In the genomic region with DNA sequence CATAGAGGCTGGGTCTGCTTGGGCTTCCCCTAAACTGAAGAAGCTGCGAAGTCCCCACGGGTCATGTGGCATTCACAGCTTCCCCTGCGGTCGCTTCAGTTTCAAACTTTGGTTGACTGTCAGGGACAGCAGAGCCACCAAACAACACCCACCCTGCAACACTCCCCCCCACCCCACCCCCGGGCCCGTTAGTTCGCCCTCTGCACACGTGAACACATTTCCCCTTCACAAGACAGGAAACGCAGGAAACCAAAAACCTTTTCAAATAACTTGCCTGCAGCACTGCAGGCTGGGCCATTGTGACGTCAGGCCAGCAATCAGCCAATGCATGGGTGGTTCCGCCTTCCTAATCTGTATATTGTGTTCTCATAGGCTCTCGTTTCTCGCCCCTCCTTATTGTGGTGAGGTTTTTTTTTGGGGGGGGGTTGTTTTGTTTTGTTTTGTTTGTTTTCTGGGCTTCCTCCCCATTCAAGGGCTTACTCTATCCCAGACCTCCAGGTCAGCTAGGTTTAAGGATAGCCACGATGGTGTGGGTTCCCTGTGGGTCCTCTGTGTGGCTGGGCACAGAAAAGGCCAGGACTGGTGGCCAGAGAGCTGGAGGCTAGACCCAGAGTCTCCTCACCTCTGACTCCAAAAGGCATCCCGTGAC, we compare ENCODE assay signal across 8 mouse cellular contexts.
DNase-seq lines count a peak whose midpoint lies in the region; ATAC-seq and TF ChIP-seq lines count a peak whose summit lies in the region.

No protein-coding gene starts in this region.

- peak; percentile 48 to 66 for DNase-seq in adrenal gland, adult (ENCODE audit: inconsistent age in 2 of 2, low spot score in 1 of 2)
- DNase-seq in forebrain, embryonic 10.5 days (ENCODE audit: extremely low spot score, low spot score): peak; percentile 85
- peak; percentile 95 for DNase-seq in kidney, postnatal 0 days (ENCODE audit: low spot score)
- DNase-seq in lung, embryonic 14.5 days: peak; percentile 92
- DNase-seq in thymus, postnatal 10 days (ENCODE audit: low spot score in 2 of 2): peak; percentile 82 to 89

- H3K9ac ChIP-seq in heart, embryonic 15.5 days: 0 out of 2 replicates have a peak overlapping the region, but pooled peaks have one; percentile 29
- H3K9ac ChIP-seq in kidney, postnatal 0 days (ENCODE audit: low read depth, low read length): 0 out of 2 replicates have a peak overlapping the region, but pooled peaks have one; percentile 41
- H3K9ac ChIP-seq in lung, embryonic 14.5 days: peak overlapping the region; percentile 26; the same call in 1 of the 2 replicates
- H3K9ac ChIP-seq in neural tube, embryonic 14.5 days (replicated peaks; ENCODE audit: low read depth, low read length): peak overlapping the region; percentile 34; the same call in 1 of the 2 replicates

- ATAC-seq in CD4-positive, CD25-positive, alpha-beta regulatory T cell, adult 4 months: peak; percentile 93
- ATAC-seq in heart, embryonic 15.5 days (replicated peaks; ENCODE audit: insufficient number of reproducible peaks, insufficient read depth, low FRiP score, low read depth): peak; percentile 79
- ATAC-seq in kidney, postnatal 0 days (replicated peaks; ENCODE audit: low FRiP score, low read depth): peak; percentile 84
- peak; percentile 90 for ATAC-seq in lung, embryonic 14.5 days (ENCODE audit: insufficient read depth)
- ATAC-seq in neural tube, embryonic 14.5 days (ENCODE audit: low read depth): peak; percentile 92

- no peaks in the 10 kb centered on the region for H3K36me3 ChIP-seq in forebrain, embryonic 10.5 days (replicated peaks)
- H3K36me3 ChIP-seq in heart, embryonic 15.5 days: no peaks in the 10 kb centered on the region
- H3K36me3 ChIP-seq in kidney, postnatal 0 days (ENCODE audit: insufficient read depth, low read length): no peaks in the 10 kb centered on the region
- H3K36me3 ChIP-seq in lung, embryonic 14.5 days (ENCODE audit: insufficient read depth): no peaks in the 10 kb centered on the region
- H3K36me3 ChIP-seq in neural tube, embryonic 14.5 days (ENCODE audit: control insufficient read depth, insufficient read depth, low read length): no peaks in the 10 kb centered on the region

- 5% methylated on average over 15 of the region's 15 CpGs for WGBS in forebrain, embryonic 10.5 days
- WGBS in heart, embryonic 15.5 days: 11% methylated on average over 15 of the region's 15 CpGs
- 7% methylated on average over 15 of the region's 15 CpGs for WGBS in kidney, postnatal 0 days
- 8% methylated on average over 15 of the region's 15 CpGs for WGBS in lung, embryonic 14.5 days
- WGBS in neural tube, embryonic 14.5 days: 5% methylated on average over 15 of the region's 15 CpGs

- H3K4me1 ChIP-seq in forebrain, embryonic 10.5 days: peaks cover 53% of the 10 kb centered on the region
- peaks cover 38% of the 10 kb centered on the region for H3K4me1 ChIP-seq in heart, embryonic 15.5 days (replicated peaks)
- H3K4me1 ChIP-seq in kidney, postnatal 0 days (replicated peaks; ENCODE audit: insufficient read depth, low read length): peaks cover 4% of the 10 kb centered on the region; the same call in 1 of the 2 replicates
- peaks cover 4% of the 10 kb centered on the region for H3K4me1 ChIP-seq in lung, embryonic 14.5 days (ENCODE audit: insufficient read depth)
- H3K4me1 ChIP-seq in neural tube, embryonic 14.5 days (ENCODE audit: control insufficient read depth, insufficient read depth, low read length): no peaks in the 10 kb centered on the region

- H3K27ac ChIP-seq in forebrain, embryonic 10.5 days: peak overlapping the region; percentile 88
- H3K27ac ChIP-seq in heart, embryonic 15.5 days: peak overlapping the region; percentile 32; the same call in 1 of the 2 replicates
- H3K27ac ChIP-seq in kidney, postnatal 0 days: no peak overlapping the region
- H3K27ac ChIP-seq in lung, embryonic 14.5 days (ENCODE audit: low read depth): peak overlapping the region; percentile 60; the same call in 1 of the 2 replicates
- no peak overlapping the region for H3K27ac ChIP-seq in neural tube, embryonic 14.5 days (ENCODE audit: low read depth, low read length)

- H3K9me3 ChIP-seq in forebrain, embryonic 10.5 days: no peaks in the 10 kb centered on the region
- H3K9me3 ChIP-seq in heart, embryonic 15.5 days (replicated peaks): no peaks in the 10 kb centered on the region
- H3K9me3 ChIP-seq in kidney, postnatal 0 days (replicated peaks; ENCODE audit: low read length): no peaks in the 10 kb centered on the region
- no peaks in the 10 kb centered on the region for H3K9me3 ChIP-seq in lung, embryonic 14.5 days (ENCODE audit: low read depth, low read length)
- H3K9me3 ChIP-seq in neural tube, embryonic 14.5 days (ENCODE audit: control insufficient read depth, low read length): no peaks in the 10 kb centered on the region

- TF ChIP-seq CTCF in kidney, postnatal 0 days (IDR thresholded peaks at IDR 0.05; ENCODE audit: low read depth): no peak
- no peak for TF ChIP-seq CTCF in lung, embryonic 14.5 days (IDR thresholded peaks at IDR 0.05; ENCODE audit: low read depth)

- H3K27me3 ChIP-seq in forebrain, embryonic 10.5 days (ENCODE audit: poor library complexity, severe bottlenecking): peaks cover 11% of the 10 kb centered on the region
- H3K27me3 ChIP-seq in heart, embryonic 15.5 days: no peaks in the 10 kb centered on the region
- H3K27me3 ChIP-seq in kidney, postnatal 0 days (ENCODE audit: insufficient read depth, low read length): no peaks in the 10 kb centered on the region
- H3K27me3 ChIP-seq in lung, embryonic 14.5 days (ENCODE audit: insufficient read depth, low read length): no peaks in the 10 kb centered on the region
- no peaks in the 10 kb centered on the region for H3K27me3 ChIP-seq in neural tube, embryonic 14.5 days (ENCODE audit: control insufficient read depth, insufficient read depth, low read length)

- H3K4me2 ChIP-seq in heart, embryonic 15.5 days: peak overlapping the region; percentile 64
- peak overlapping the region; percentile 56 for H3K4me2 ChIP-seq in kidney, postnatal 0 days (ENCODE audit: low read length)
- H3K4me2 ChIP-seq in lung, embryonic 14.5 days: peak overlapping the region; percentile 68
- peak overlapping the region; percentile 55 for H3K4me2 ChIP-seq in neural tube, embryonic 14.5 days (ENCODE audit: low read depth, low read length)

- H3K4me3 ChIP-seq in forebrain, embryonic 10.5 days: peak overlapping the region; percentile 52
- H3K4me3 ChIP-seq in heart, embryonic 15.5 days: peak overlapping the region; percentile 38
- H3K4me3 ChIP-seq in kidney, postnatal 0 days (replicated peaks; ENCODE audit: low read depth, low read length): peak overlapping the region; percentile 9; the same call in 1 of the 2 replicates
- peak overlapping the region; percentile 28 for H3K4me3 ChIP-seq in lung, embryonic 14.5 days (ENCODE audit: low read depth, low read length)
- H3K4me3 ChIP-seq in neural tube, embryonic 14.5 days (ENCODE audit: low read depth, low read length): peak overlapping the region; percentile 22; the same call in 1 of the 2 replicates

Comparison
In these comparisons a context has a peak if more than half of its experiments do, and no peak if none do; other contexts are left out.
1. H3K27ac ChIP-seq: peak in forebrain, embryonic 10.5 days (single experiment), heart, embryonic 15.5 days (single experiment) and lung, embryonic 14.5 days (single experiment); none in kidney, postnatal 0 days (single experiment) and neural tube, embryonic 14.5 days (single experiment).
2. Peak in every context shown above with its lines, with median percentiles within 50 percentile points of each other: ATAC-seq, DNase-seq, H3K4me3 ChIP-seq, H3K4me2 ChIP-seq and H3K9ac ChIP-seq.